Mouse (Mus musculus) heart, embryonic 14.5 days (tissue): Measurements from ENCODE around the gene Gm13694. TPM values are rescaled to one million over a fixed set of nuclear protein-coding genes. Genes with fewer than 3 reads are reported as not detected.
"Not testable (repeated sequence)": the region's sequence is repeated elsewhere in the genome, so short reads cannot be mapped to it uniquely, and the experiment has no call there.

Experiments used
- ATAC-seq: fragments of 200-750 bp; cut with Nextera tagmentation; 2 replicates; pipeline ENCODE4 v1.8.0; 2017; ENCODE audit warnings: low read depth, moderate TSS enrichment; ENCODE audit not compliant: insufficient number of reproducible peaks, insufficient read depth, low FRiP score
- H3K27ac ChIP-seq, 2 experiments: fragments of 200-500 bp in 1 of 2; fragments of 300-500 bp in 1 of 2; sonication (generic) in 1 of 2; replicated peaks in 1 of 2; 2 replicates each; pipeline ENCODE4 v1.5.1; 2012 to 2014; ENCODE audit warnings: low read depth in 2 of 2, low read length in 2 of 2, control low read depth in 1 of 2, mild to moderate bottlenecking in 1 of 2, mixed read lengths in 1 of 2; ENCODE audit not compliant: control insufficient read depth in 1 of 2, insufficient read depth in 1 of 2
- H3K27me3 ChIP-seq: fragments of 300-500 bp; sonication (generic); 2 replicates; pipeline ENCODE4 v1.6.1; 2014; ENCODE audit warnings: mild to moderate bottlenecking, low read length, control low read depth; ENCODE audit not compliant: control insufficient read depth, insufficient read depth
- H3K36me3 ChIP-seq: fragments of 300-500 bp; sonication (generic); 2 replicates; pipeline ENCODE4 v1.6.1; 2014; ENCODE audit warnings: mild to moderate bottlenecking, control low read depth, low read length, mixed read lengths; ENCODE audit not compliant: control insufficient read depth, insufficient read depth
- H3K4me1 ChIP-seq, 2 experiments: fragments of 200-500 bp in 1 of 2; fragments of 300-500 bp in 1 of 2; sonication (generic) in 1 of 2; 2 replicates each; pipeline ENCODE4 v1.6.1; 2012 to 2014; ENCODE audit warnings: low read length in 2 of 2, control low read depth in 1 of 2, mixed read lengths in 1 of 2; ENCODE audit not compliant: control insufficient read depth in 2 of 2, insufficient read depth in 2 of 2
- H3K4me2 ChIP-seq: fragments of 300-500 bp; sonication (generic); 2 replicates; pipeline ENCODE4 v1.6.1; 2014; ENCODE audit warnings: mild to moderate bottlenecking, low read length
- H3K4me3 ChIP-seq, 2 experiments: fragments of 200-500 bp in 1 of 2; fragments of 300-500 bp in 1 of 2; sonication (generic) in 1 of 2; 2 replicates each; pipeline ENCODE4 v1.5.1; 2012 to 2014; ENCODE audit warnings: low read length in 2 of 2, mild to moderate bottlenecking in 2 of 2, control low read depth in 1 of 2, low read depth in 1 of 2, moderate library complexity in 1 of 2; ENCODE audit not compliant: control insufficient read depth in 1 of 2, insufficient read depth in 1 of 2
- H3K9ac ChIP-seq: fragments of 300-500 bp; sonication (generic); 2 replicates; pipeline ENCODE4 v1.6.1; 2014; ENCODE audit warnings: mild to moderate bottlenecking, low read length
- H3K9me3 ChIP-seq: fragments of 300-500 bp; sonication (generic); 2 replicates; pipeline ENCODE4 v1.6.1; 2016; ENCODE audit warnings: low read length, control low read depth; ENCODE audit not compliant: control insufficient read depth
- WGBS: fragments of 180-500 bp; shearing (Covaris S2); extraction: QIAGEN DNeasy Blood & Tissue Kit; methylation state at CpG from one replicate; pipeline ENCODE4 v1.1.7; 2014; 5-methylcytosine and 5-hydroxymethylcytosine counted together
- polyA plus RNA-seq: library from polyadenylated mRNA; unstranded; fragments of >200 nt; fragmentation: Nextera tagmentation; extraction: Ambion mirVana; gene quantifications from 2 replicates; pipeline ENCODE4 v1.2.1, GENCODE M21; 2014

Gm13694 gene
- polyA plus RNA-seq: not detected in 2 replicates

GRCm38 (mm10) chr2:83978633-83979032, at the start of gene Gm13694:
Gm13694 (plus strand) TSS chr2:83978933.
- not testable (repeated sequence) for ATAC-seq, H3K4me1 ChIP-seq, H3K27me3 ChIP-seq, H3K9me3 ChIP-seq, H3K36me3 ChIP-seq, H3K4me3 ChIP-seq, H3K27ac ChIP-seq, H3K9ac ChIP-seq, H3K4me2 ChIP-seq
- no CpG with 5 or more reads among the region's 6 CpGs for WGBS

DNA sequence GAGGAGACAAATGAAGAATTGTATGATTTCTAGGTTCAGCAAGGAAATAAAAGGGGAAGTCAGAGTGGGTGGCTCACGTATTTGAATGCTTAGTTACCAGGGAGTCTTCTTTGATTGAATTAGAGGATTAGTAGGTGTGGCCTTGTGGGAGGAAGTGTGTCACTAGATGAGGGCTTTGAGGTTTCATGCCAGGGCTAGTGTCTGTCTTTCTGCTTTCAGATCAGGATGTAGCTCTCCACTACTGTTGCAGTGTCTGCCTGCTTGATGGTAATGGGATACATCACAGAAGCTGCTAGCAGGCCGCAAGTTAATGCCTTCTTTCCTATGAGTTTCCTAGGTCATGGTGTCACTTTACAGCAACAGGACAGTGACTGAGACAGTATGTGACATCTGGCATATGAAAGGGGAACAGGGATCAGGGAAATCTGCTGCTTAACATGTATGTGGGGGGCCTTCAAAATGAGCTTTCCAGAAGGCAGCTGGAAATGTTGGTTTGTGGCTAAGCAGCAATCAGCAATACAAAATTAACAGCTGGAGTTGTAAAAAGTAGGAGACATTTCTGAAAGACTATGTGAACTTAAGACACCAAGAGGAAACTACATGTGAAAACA, 49.1 kb upstream of the Gm13694 start:
- WGBS: 70% methylated on average over 2 of the region's 2 CpGs
- H3K4me3 ChIP-seq: no peak overlapping the region
- H3K36me3 ChIP-seq: no peaks in the 10 kb centered on the region
- H3K4me2 ChIP-seq: no peak overlapping the region
- no peak overlapping the region for H3K27ac ChIP-seq
- no peak for ATAC-seq
- H3K9ac ChIP-seq: no peak overlapping the region
- H3K4me1 ChIP-seq: no peaks in the 10 kb centered on the region
- H3K9me3 ChIP-seq: no peaks in the 10 kb centered on the region
- H3K27me3 ChIP-seq: no peaks in the 10 kb centered on the region

DNA sequence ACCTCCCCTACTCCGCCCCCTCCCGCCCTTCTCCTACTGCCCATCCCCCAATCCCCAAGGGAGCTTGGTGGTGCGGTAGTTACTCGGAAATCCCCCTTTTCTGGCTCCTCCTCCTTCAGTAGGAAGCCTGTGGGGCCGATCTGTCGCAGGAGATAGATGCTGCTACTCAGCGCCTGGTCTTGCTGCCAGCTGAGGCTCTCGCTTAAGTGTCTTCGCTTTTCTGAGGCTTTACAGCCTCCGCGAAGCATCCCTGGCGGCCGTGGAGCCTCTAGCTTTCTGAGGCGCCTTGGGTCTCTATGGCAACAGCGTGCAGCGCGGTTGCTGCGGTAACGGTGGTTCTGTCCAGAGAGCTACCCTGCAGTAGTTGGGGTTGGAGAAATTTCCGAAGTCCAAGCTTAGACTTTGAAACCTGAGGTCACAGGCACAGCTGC, 37.8 kb upstream of the Gm13694 start, which contains the start of gene Zswim2:
Gene Zswim2, minus strand, starts transcription at position 298 of the 431 bp plus-strand sequence.
- Histone ChIP-seq H3K9ac (no peak within 1 kb of the TSS), H3K27ac (no peak within 1 kb of the TSS), H3K4me3 (peak within 1 kb of the TSS; percentile 17 to 18; a peak in 1 of 4 replicates), H3K27me3 (no peaks in the 10 kb centered on the region), H3K4me2 (peak within 1 kb of the TSS; percentile 59), H3K4me1 (peaks cover 3% of the 10 kb centered on the region in 2 experiments; a peak in 1 of 4 replicates), H3K9me3 (no peaks in the 10 kb centered on the region), H3K36me3 (no peaks in the 10 kb centered on the region)
- ATAC-seq: 0 out of 2 replicates have a peak, but pooled peaks have one; percentile 50
- under 1% methylated on average over 20 of the region's 20 CpGs for WGBS

GRCm38 (mm10) chr2:83941378-83941777, 37.4 kb upstream of the Gm13694 start:
- Histone ChIP-seq H3K36me3 (no peaks in the 10 kb centered on the region), H3K4me1 (peaks cover 3% of the 10 kb centered on the region in 2 experiments; a peak in 1 of 4 replicates), H3K4me2 (peak overlapping the region; percentile 59), H3K9ac (no peak overlapping the region), H3K27ac (no peak overlapping the region), H3K4me3 (0 out of 4 replicates have a peak overlapping the region, but pooled peaks of 1 of the 2 experiments have one; percentile 18), H3K9me3 (no peaks in the 10 kb centered on the region), H3K27me3 (no peaks in the 10 kb centered on the region)
- WGBS: 42% methylated on average over 3 of the region's 3 CpGs
- no peak for ATAC-seq

- no peak overlapping the region for H3K4me2 ChIP-seq
- ATAC-seq: no peak
- WGBS: 40% methylated on average over 4 of the region's 4 CpGs
- peaks cover 3% of the 10 kb centered on the region in 2 experiments; a peak in 1 of 4 replicates for H3K4me1 ChIP-seq
- H3K9me3 ChIP-seq: no peaks in the 10 kb centered on the region
- no peak overlapping the region for H3K9ac ChIP-seq
- H3K4me3 ChIP-seq: no peak overlapping the region
- H3K27me3 ChIP-seq: no peaks in the 10 kb centered on the region
- H3K27ac ChIP-seq: no peak overlapping the region
- H3K36me3 ChIP-seq: no peaks in the 10 kb centered on the region
These were observed 36.9 kb upstream of the Gm13694 start for GRCm38 (mm10) chr2:83941792-83942191.

- WGBS: no CpG with 5 or more reads among the region's 6 CpGs
- H3K9me3 ChIP-seq, H3K4me2 ChIP-seq, H3K9ac ChIP-seq, H3K27me3 ChIP-seq, ATAC-seq, H3K4me3 ChIP-seq, H3K27ac ChIP-seq, H3K36me3 ChIP-seq, H3K4me1 ChIP-seq: not testable (repeated sequence)
These were observed 23.3 kb upstream of the Gm13694 start, which contains the start of gene Gm13698 for GRCm38 (mm10) chr2:83955393-83955792. Gm13698 (plus strand) TSS chr2:83955693.

DNA sequence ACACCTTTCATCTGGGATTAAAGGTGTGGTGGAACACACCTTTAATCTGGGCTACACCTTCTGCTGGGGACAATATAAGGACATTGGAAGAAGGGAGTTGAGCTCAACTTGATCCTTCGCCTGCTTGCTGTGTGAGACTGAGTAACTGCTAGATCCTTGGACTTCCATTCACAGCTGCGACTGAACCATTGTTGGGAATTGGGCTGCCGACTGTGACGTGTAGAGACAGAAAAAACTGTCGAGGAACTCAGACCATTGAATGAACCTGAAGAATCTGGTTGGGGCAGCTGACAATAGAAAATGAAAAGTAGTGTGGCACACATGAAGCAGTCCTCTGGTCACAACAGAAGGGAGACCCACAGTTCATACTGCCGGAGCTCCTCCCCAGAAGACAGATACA, 17.5 kb upstream of the Gm13694 start, which contains the start of gene Gm13693:
Gene Gm13693, plus strand, starts transcription at position 301 of the 400 bp plus-strand sequence.
- H3K27ac ChIP-seq, H3K4me2 ChIP-seq, H3K4me1 ChIP-seq, H3K9ac ChIP-seq, ATAC-seq, H3K9me3 ChIP-seq, H3K36me3 ChIP-seq, H3K4me3 ChIP-seq, H3K27me3 ChIP-seq: not testable (repeated sequence)
- no CpG with 5 or more reads among the region's 6 CpGs for WGBS
